Mouse (Mus musculus): ENCODE measurements around the gene Rcc2. TPM values are rescaled to one million over a fixed set of nuclear protein-coding genes. Genes with fewer than 3 reads are reported as not detected.

Gene Rcc2
- total RNA-seq, 2 experiments from 2014 or later, result 87.4 to 91.7 TPM

DNA sequence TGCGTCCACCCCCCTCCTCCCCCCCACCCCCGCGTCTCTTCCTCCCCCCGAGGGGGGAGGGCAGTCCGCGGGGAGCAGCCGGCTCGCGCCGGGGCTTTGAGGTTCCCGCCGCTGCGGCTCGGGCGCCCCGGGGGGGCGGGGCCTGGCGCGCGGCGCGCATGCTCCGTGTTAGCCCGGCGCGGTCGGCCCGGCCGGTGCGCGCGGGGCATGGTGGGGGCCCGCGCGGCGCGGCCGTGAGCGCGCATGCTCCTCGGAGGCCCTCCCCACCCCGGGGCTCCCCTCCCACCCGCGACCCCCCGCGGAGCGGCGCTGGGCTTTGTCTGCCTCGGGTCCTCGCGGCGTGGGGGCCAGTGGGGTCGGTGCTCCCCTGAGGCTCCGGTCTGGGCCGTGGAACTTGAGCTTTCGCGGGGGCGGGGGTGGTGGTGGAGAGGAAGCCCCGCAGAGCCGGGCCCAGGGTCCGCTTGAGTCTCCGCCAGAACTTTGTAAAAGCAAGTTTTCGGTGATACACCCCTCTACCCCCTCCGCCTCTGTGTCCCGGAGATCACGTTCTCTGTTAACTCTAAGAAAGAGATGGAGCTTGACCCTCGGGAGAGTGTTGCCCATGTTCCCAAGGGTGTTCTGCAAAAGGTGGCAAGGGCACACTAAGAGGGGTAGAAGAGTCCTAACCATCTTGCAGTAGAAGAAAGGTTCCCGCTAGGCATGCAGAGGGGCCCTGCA is 2.4 kb downstream of the Rcc2 start:
- intact Hi-C loops (cut with DNase I), result no loop called here
- H3K4me3 ChIP-seq, result peak overlapping the region; percentile 74
- peak overlapping the region; percentile 86 for H3K27ac ChIP-seq
- peak; percentile 82 to 83 for DNase-seq (ENCODE audit: extremely low spot score in 1 of 2, low spot score in 2 of 2)
- no peak for TF ChIP-seq CTCF (IDR thresholded peaks at IDR 0.05)

DNA sequence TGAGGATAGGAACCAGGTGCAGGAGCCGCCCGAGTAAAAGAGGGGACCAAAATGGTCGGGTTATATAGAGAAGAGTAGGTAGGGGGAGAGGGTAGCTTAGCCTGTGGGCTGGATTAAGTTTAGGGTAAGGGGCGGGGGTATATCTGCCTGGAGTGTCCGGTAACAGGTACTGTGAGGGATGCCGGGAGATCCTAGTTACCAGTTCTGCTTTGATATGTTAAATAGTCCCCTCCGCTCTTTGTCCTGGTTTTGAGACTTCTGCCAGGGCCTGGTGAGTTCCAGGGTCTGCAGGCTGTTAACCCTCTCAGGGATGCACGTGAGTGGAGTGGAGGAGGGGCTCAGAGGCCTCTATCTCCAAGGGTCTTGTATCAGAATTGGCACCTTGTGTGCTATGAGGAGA is 3.3 kb downstream of the Rcc2 start:
- DNase-seq (ENCODE audit: extremely low spot score in 1 of 2, low spot score in 2 of 2), result no peak
- H3K4me3 ChIP-seq, result no peak overlapping the region; the same call in 1 of the 2 replicates
- no peak for TF ChIP-seq CTCF (IDR thresholded peaks at IDR 0.05)
- intact Hi-C loops (cut with DNase I), result no loop called here
- no peak overlapping the region for H3K27ac ChIP-seq

DNA sequence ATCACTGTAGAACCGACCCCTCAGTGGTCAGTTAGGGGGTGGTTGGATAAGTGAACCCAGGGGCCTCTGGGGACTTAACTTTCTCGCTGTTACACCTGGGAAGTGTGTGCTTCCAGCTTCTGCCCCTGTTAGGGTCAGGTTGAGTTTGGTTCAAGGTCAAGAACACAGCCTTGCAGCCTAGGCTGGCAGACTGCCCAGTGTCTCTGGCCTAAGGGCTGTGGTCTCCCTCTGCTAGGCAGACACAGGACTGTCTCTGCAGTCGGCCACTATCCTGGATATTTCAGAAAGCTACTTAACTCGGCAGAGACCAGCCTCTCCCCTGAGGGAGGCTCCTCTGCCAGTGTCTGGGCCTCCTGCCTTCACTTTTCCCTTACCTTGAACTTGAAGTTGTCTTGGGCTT is 3.8 kb downstream of the Rcc2 start:
- H3K27ac ChIP-seq, result no peak overlapping the region
- no peak overlapping the region for H3K4me3 ChIP-seq
- intact Hi-C loops (cut with DNase I), result no loop called here
- TF ChIP-seq CTCF (IDR thresholded peaks at IDR 0.05), result no peak
- no peak for DNase-seq (ENCODE audit: extremely low spot score in 1 of 2, low spot score in 2 of 2)

DNA sequence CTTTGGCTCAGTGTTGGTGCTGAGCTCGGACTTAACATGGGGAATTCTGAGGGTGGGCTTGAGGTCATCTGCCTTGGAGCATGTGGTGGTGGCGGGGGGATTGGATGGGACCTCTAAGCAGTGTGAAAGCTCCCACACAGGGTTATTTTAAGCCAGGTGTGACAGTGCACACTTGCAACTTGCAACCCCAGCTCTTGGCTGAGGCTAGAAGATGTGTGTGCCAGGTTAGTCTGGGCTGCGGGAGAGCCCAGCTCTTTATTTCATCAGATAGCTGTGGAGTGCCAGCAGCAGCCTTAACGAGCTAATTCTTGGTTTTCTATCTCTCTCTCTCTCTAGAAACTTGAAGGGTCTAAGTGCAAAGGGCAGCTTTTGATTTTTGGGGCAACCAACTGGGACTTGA is 7.3 kb downstream of the Rcc2 start:
- Histone ChIP-seq H3K27ac (no peak overlapping the region), H3K4me3 (no peak overlapping the region)
- DNase-seq (ENCODE audit: extremely low spot score in 1 of 2, low spot score in 2 of 2), result no peak
- TF ChIP-seq CTCF (IDR thresholded peaks at IDR 0.05), result no peak
- intact Hi-C loops (cut with DNase I), result no loop called here

DNA sequence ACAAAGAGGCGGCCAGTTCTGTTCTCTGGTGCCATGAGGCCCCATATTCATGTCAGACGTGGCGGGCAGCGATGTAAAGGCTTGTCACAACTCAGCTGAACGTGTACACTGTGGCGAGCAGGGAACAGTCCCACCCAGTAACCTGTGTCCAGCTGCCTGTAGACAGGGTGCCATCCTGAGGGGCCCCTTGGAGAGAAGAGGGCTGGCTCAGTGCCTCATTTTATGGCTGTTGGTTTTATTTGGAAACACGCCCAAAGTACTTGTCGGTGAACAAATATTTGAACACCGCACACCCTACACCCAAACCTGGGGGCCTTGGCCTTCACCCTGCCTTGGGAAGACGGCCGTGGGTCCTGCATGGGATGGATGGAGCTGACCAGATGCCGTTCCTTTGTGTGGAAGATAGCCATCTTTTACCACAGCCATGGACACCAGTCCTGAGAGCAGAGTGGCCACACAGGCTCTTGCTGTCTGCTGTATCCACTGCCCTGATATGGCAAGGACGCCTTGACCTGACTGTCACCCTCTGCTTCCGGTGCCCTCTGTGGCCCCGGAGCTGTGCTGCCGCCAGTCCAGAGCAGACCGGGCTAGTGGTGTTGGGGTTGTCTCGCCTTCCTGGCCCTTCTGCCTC is 8.1 kb downstream of the Rcc2 start:
- DNase-seq (ENCODE audit: extremely low spot score in 1 of 2, low spot score in 2 of 2), result no peak
- TF ChIP-seq CTCF (IDR thresholded peaks at IDR 0.05), result no peak
- no peak overlapping the region for H3K4me3 ChIP-seq
- no peak overlapping the region for H3K27ac ChIP-seq
- intact Hi-C loops (cut with DNase I), result no loop called here

DNA sequence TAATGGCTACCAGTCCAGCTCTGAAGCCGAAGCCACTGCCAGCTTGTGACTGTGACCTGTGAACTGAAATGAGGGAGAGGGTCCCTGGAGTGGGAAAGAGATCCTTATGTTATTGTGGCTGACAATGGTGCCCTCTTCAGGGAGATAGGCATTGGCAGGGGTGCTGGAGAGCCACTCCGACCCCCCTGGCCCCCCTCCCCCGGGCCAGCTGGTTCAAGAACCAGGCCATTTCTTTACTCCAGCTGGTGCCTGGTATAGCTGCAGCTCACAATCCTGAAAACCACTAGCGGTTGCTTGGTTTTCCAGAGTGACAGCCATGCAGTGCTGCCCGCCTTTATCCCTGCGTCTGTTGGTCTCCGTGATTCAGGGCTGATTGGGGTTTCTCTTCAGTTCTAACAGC is 8.8 kb downstream of the Rcc2 start:
- no peak for TF ChIP-seq CTCF (IDR thresholded peaks at IDR 0.05)
- intact Hi-C loops (cut with DNase I), result no loop called here
- no peak overlapping the region for H3K27ac ChIP-seq
- DNase-seq (ENCODE audit: extremely low spot score in 1 of 2, low spot score in 2 of 2), result no peak
- no peak overlapping the region for H3K4me3 ChIP-seq

DNA sequence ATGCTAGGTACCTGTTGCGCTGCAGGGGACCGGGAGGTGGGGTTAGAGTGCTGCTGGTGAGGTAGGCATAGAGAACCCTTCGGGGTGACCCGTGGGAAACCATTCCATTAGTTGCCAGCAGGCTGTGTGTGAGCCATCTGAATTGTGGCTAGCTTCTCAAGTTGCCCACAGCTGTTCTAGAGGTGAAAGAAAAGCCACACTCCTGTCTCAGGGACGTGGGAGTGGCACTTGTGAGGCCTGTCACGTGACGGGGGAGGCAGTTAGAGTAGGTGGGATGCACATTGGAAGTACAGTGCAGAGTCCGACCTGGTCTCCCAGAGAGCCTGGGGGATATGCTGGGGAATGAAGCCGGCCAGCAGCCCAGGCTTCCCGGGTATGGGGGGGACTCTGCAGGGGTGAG is 9.3 kb downstream of the Rcc2 start:
- TF ChIP-seq CTCF (IDR thresholded peaks at IDR 0.05), result no peak
- Histone ChIP-seq H3K4me3 (no peak overlapping the region), H3K27ac (no peak overlapping the region)
- intact Hi-C loops (cut with DNase I), result loop anchor here (5.0 kb wide), 1 partner anchor 253 kb away; the partner anchor contains the start of gene Sdhb
- no peak for DNase-seq (ENCODE audit: extremely low spot score in 1 of 2, low spot score in 2 of 2)

DNA sequence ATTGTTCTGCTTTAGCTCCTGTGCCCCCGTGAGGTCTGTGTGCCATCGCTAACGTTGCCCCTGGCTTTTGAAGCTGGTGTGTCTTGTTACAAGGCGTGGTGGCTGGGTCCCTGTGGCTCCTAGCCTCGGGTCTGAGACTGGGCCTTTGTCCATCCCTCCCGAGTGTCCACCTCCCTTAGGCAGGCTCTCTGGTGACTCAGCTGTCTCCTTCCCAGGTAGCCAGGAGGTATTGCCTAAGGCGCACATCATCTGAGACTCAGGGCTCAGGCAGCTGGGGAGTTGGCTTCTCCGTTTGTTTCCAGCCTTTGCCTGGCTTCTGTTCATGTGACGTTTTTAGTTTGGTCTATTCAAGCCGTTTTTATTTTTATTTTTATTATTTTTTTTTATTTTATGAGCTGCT is 10.4 kb downstream of the Rcc2 start:
- no peak for DNase-seq (ENCODE audit: extremely low spot score in 1 of 2, low spot score in 2 of 2)
- intact Hi-C loops (cut with DNase I), result loop anchor here (5.0 kb wide), 1 partner anchor 252 kb away; the partner anchor contains the start of gene Sdhb

DNA sequence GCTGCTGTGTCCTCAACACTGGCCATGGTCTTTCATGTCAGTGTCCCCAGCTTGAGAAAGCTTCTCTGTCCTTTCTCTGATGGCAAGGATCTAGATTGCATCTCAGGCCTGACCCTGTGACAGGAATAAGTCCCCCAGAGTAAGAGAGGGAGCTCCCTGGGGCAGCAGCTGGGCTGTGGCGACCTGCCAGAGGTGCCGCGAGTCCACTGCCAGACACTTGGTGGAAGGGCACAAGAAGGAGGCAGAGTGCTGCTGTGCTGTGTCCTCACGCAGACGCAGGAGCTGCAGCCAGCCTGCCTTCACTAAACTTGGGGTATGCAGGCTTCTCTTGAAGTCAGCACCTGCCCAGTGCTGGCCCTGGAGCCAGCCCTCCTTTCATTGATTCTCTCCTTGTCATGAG is 11.0 kb downstream of the Rcc2 start:
- TF ChIP-seq CTCF (IDR thresholded peaks at IDR 0.05), result no peak
- intact Hi-C loops (cut with DNase I), result loop anchor here (5.0 kb wide), 1 partner anchor 251 kb away; the partner anchor contains the start of gene Sdhb
- no peak for DNase-seq (ENCODE audit: extremely low spot score in 1 of 2, low spot score in 2 of 2)
- peak overlapping the region; percentile 30; the same call in 1 of the 2 replicates for H3K27ac ChIP-seq
- H3K4me3 ChIP-seq, result no peak overlapping the region

More for the DNA sequence above, 10.4 kb downstream of the Rcc2 start:
- no peak for TF ChIP-seq CTCF (IDR thresholded peaks at IDR 0.05)
- no peak overlapping the region for H3K4me3 ChIP-seq
- H3K27ac ChIP-seq, result no peak overlapping the region; the same call in 1 of the 2 replicates

DNA sequence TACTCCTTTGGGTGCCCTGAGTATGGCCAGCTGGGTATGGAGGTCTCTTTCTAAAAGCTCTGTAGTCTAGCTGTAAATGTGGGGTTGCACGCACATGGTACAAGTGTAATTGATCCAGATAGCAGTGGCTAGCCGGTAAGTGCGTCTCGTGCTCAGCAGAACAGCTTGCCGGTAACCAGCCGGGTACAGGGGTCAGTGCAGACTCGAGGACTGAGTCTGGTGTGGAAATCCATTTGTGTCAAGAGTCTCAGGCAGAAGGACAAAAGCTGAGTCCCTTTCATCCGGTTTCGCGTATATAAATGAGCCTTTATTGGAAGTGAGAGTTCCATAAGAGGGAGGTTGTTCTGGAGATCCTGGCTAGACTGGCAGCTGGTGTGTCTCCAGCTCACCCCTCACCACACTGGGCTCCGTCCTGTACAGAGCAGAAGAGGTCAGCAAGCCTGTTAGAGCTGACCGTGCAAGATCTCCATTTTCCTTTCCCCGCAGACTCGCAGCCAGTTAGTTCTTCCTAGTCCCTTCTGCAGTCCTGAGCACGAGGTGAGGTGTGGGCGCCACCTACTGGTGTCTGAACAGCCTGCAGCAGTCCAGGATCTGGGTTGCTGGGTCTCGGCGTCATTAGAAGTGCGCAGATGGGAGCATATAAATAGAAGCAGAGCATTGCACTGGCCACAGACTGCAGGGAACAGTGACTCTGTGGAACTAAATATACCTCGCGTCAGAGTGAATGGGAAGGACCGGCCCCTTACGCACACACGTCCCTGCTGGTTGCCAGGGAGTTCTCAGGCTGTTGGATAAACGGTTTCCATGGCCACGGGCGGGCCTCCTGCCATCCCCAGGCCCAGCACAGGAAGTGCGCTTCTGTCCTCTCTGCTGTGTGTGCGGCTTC is 13.4 kb downstream of the Rcc2 start:
- TF ChIP-seq CTCF (IDR thresholded peaks at IDR 0.05), result peak; percentile 95
- peak; percentile 95 to 97 for DNase-seq (ENCODE audit: extremely low spot score in 1 of 2, low spot score in 2 of 2)
- H3K4me3 ChIP-seq, result peak overlapping the region; percentile 16; the same call in 1 of the 2 replicates
- intact Hi-C loops (cut with DNase I), result loop anchor here (1.0 to 5.0 kb wide), 3 partner anchors 12 to 249 kb away; partner anchors contain the start of gene Sdhb
- H3K27ac ChIP-seq, result peak overlapping the region; percentile 78

DNA sequence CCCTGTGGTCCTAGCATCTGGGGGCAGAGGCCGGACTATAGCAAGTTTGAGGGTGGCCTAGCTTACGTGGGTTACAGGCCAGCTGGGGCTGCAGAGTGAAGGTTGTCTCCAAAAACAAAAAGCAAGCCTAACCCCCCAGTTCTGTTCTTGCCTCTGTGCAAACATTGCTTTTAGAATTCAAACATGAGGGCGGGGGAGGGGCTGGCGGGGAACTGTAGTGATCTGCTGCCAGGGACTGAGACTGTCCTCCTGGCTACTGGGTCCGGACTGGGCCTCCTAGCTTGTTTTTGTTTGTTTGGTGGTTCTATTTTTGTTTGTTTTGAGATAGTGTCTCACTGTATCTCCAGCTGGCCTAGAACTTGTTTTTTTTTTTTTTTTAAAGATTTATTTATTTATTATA is 14.2 kb downstream of the Rcc2 start:
- no peak for TF ChIP-seq CTCF (IDR thresholded peaks at IDR 0.05)
- H3K4me3 ChIP-seq, result peak overlapping the region; percentile 16; the same call in 1 of the 2 replicates
- peak overlapping the region; percentile 78 for H3K27ac ChIP-seq
- no peak for DNase-seq (ENCODE audit: extremely low spot score in 1 of 2, low spot score in 2 of 2)
- intact Hi-C loops (cut with DNase I), result loop anchor here (1.0 to 5.0 kb wide), 3 partner anchors 13 to 248 kb away; partner anchors contain the start of gene Sdhb
